Mouse (Mus musculus) adrenal gland, postnatal 10 days (tissue): Measurements from ENCODE around the gene Rarg. TPM values are rescaled to one million over a fixed set of nuclear protein-coding genes. Genes with fewer than 3 reads are reported as not detected.
A peak's percentile ranks its signal among the peaks of the same experiment; 100 is the strongest.
"Not testable (repeated sequence)": the region's sequence is repeated elsewhere in the genome, so short reads cannot be mapped to it uniquely, and the experiment has no call there.

Experiments used
- DNase-seq: peaks from one replicate; pipeline ENCODE4 v3.0.0; 2021; ENCODE audit warnings: mixed read lengths
- total RNA-seq, 2 experiments: library from RNA; stranded (reverse); gene quantifications; 2 replicates each; pipeline ENCODE4 v1.2.3; 2021

Rarg gene
- total RNA-seq, 2 experiments from 2014 or later, result 22.7 to 30.3 TPM

DNA sequence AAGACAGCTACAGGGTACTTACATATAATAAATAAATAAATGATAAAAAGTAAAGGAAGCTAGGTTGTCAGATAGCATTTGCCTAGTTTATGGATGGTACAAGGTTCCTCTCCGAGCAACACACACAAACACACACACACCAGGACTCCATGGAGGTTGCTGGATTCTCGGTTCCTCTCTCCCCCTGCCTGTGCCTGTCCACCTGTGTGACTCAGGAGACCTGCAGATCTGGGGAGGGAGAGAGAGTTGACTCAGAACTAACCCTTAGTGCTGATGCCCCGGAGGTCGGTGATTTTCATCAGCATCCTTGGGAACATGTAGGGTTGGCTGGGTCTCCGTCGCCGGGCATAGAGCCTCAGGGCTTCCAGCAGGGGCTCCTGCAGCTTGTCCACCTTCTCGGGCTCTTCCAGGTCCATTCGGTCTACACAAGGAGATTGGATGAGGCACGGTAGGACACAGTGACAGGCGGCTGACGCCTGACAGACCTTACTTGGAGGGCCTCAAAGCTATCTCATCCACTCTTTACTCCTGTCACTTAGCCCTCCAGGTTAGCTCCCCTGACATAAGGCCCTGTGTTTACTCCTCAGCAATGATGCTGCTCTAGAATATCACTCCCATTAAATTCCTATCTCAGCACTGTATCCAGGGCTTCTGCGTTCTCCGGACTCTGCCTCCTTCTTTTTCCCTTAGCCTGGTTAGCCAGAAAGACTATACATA, 18.6 kb downstream of the Rarg start:
- no peak for DNase-seq

DNA sequence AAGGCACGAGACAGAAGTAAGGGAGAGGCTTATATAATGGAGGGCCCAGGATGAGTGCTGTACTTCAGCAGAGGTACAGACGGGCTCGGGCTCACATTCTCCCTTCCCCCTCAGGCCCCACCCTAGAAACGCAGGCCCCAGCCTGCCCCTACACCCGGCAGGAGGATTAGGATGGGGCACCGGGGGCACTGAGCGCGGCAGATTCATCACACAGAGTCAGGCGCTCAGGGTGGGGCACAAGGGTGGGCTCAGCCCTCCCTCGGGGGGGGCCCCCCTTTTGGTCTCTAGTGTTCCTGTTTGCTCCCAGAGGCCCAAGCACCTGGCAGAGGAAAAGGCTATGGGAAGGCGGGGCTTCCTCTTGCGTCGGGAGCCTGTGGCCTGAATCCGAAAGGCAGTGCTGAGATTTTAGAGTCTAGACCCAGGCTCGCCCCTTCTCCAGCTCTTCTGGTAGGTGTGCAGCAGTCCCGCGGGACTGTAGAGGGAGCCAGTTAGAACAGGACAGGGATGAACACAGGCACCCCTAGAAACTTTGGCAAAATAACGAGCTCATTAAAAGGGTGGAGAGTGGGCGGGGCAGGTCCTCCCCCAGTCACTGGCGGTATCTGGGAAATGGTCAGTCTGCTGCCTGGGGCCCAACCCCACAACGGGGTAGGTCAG, 21.8 kb downstream of the Rarg start:
- no peak for DNase-seq

DNA sequence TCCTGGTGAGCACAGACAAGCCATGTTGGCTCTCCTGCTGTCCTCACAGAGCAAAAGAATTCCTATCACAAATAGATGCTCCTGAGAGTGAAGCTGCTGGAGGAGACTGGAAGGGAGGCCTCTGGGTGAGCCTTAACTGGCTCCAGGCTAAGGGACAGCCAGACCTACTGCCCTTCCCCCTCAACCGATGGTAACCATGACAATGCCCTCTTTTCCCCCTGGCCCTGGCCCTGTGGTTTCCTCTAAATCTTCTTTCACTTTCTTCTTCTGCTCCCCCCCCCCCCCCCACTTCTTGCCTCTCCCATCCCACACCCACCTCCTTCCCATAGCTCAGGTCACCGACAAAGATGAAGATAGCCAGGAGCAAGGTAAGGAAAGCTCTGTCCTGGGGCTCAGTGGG, 23.4 kb downstream of the Rarg start:
- no peak for DNase-seq

DNA sequence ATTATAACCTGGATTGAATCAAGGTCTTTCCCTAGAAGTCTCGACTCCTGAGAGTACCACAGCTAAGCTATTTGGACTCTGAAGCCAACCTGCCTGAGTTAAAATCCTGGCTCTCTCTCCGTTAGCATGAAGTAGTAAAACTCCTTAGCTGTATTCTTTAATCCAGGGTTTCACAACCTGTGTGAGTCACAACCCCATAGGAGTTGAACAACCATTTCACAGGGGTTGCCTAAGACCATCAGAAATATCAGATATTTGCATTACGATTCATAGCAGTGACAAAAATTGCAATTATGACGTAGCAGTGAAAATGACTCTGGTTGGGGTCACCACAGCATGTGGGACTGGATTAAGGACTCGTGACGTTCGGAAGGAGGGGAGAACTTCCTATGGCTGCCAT, 24.6 kb downstream of the Rarg start:
- no peak for DNase-seq

DNA sequence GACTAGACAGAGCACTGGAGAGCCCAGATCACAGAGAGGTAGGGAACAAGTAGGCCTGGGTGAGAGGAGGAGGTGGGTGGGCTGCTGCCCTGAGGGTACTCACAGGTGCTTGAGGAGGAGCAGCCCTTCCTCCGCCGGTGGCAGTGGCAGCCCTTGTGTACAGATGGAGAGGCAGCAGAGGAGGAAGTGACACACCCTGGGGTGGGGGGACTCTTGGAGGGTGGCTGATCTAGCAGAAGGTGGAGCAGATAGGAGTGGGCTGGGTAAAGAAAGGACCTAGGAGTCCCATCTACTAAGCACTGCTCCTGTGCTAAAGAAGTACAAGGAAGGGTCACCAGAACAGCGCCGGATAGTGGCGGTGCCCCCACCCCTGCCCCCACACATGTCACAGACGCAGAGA, 25.6 kb downstream of the Rarg start, which contains the start of gene Itgb7:
Itgb7 (minus strand) TSS at position 197 of the 400 bp plus-strand sequence.
- no peak for DNase-seq

DNA sequence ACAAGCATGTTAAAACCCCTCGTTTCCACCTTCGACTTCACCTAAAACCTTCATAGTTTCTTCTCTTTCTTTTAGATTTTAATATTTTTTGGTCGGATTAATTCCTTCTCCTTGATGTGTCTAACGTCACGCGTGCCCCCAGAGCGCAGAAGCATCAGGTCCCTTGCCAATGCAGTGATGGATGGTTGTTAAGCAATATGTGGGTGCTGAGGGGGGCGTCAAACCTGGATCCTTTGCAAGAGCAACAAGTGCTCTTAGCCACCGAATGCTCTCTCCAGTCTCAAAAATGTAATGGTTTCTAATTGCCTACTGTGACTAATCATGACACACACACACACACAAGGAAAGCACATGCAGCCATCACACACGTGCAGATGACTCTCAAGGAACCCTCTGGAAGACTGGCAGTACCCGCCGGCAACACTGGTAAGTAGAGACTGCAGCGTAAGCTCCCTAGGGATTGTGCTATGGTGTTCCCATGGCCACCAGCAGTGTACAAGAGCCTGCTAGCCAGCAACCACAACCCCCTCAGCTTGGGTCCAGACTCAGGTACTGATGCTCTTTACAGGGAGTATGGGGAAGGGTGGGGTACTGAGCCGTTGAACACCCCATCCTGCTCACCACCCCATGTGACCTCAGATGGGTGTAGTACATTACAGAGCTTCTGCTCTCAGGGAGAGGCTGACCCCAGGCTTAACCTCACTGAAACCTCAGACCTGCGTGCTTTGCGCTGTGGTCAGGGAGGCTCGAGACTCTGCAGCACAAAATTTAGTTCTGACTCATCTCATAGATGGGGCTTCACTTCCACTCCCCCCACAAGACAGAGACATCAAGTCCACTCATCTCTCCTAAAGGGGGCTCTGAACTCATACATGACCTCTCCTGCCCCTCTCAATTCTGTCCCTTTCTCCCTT, 26.7 kb downstream of the Rarg start:
- DNase-seq, result no peak

DNA sequence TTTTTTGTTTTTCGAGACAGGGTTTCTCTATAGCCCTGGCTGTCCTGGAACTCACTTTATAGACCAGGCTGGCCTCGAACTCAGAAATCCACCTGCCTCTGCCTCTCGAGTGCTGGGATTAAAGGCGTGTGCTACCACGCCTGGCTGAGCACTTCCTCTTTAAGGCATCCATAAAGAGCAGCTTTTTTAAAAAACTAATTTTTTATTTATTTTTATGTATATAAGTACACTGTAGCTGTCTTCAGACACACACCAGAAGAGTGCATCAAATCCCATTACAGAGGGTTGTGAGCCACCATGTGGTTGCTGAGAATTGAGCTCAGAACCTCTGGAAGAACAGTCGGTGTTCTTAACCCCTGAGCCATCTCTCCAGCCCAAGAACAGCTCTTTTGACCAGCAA, 31.7 kb downstream of the Rarg start:
- DNase-seq, result not testable (repeated sequence)

DNA sequence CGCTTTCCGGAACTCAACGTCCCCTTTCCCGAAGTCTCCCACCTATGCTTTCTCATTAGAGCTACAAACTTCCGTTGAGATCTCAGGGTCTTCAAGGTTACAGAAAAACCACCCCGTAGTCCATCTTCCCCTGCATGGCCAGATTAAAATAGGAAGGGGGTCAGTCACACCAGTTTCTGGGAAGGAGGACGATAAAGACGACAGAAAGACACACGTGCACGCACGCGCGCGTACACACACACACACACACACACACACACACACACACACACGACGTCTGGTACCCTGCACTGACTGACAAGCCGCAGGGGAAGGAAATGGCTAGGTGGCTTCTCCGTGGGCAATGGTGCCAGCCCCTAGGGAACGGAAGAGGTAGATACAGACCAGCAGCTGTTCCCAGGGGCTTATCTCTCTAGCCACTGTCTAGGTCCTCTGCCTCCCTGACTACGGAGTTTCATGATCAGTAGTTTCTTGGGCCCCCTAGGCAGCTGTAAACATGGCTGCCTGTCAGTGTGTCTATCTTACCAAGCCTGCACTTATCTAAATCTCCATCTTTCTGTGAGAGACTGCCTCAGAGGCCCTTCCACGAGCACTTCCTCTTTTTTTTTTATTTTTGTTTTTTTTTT, 32.2 kb downstream of the Rarg start:
- no peak for DNase-seq

DNA sequence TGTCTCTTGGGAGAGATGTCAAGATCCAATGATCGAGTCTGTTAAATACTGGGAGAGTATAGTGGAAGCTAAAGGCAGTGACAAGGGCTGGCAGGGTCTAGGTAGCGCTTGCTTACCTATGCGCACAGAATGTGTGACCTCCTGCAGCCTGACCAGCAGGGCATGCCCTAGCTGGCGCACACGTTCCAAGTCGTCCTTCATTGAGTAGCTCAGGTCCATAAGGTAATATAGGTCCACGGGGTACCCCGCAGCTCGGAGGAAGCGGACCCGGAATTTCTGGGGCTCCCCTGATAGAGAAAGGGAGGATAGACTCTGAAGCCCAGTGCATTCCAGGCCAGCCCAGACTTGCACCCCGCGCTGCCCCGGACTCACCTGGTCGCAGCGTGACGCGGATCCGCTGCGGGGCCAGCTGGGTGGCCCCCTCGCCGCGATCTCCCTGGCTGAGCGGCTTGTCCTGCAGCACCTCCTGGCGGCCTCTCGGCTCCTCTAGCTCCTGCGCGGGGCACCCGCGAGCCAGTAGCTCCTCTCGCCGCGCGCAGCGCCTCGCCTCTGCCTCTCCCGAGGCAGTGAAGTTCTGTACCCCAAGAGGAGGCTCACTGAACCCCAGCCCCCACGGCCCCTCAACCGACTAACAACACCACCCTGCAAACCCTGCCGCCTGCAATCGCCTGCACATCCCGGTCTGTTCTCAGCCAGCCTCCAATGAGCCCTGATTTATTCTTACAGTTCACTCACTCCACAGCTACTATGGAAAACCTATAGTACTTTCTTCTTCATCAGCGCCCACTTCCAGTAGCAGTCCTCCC, 32.9 kb downstream of the Rarg start:
- peak; percentile 89 for DNase-seq

DNA sequence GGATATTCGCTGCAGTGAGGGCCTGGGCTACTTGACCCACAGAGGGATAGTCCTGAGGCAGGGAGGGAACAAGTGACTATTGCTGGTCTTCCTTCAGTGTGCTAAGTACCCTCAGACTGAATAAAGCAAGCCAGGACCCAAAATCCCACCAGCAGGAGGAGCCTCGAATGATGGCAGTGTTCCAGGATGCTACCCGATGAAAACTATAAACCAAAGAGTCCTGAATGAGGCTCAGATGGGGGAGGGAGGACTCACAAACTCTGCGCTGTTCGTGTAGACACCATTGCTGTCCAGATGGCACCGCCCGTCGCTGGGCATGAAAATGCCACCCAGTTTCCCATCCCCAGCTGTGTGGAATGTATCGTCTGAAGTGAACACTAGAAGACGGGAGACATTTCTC, 34.9 kb downstream of the Rarg start:
- DNase-seq, result no peak

DNA sequence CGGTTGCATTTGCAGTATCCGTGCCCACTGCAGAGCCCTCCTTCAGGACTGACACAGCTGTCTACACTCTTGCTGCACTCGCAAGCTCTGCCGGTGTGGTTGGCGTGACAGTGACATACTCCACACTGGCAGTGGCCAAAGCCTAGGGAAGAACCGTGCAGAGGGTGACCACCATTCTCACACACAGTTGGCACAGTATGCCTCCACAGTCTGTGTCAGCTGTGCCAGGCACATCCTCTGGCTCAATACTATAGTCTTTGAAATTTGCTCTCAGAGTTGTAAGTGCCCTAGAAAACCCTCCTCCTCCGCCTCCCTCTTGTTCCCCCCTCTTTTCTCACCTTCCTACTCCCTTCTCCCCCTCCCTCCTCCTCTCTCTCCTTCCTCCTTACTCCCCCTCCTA, 40.0 kb downstream of the Rarg start:
- no peak for DNase-seq

DNA sequence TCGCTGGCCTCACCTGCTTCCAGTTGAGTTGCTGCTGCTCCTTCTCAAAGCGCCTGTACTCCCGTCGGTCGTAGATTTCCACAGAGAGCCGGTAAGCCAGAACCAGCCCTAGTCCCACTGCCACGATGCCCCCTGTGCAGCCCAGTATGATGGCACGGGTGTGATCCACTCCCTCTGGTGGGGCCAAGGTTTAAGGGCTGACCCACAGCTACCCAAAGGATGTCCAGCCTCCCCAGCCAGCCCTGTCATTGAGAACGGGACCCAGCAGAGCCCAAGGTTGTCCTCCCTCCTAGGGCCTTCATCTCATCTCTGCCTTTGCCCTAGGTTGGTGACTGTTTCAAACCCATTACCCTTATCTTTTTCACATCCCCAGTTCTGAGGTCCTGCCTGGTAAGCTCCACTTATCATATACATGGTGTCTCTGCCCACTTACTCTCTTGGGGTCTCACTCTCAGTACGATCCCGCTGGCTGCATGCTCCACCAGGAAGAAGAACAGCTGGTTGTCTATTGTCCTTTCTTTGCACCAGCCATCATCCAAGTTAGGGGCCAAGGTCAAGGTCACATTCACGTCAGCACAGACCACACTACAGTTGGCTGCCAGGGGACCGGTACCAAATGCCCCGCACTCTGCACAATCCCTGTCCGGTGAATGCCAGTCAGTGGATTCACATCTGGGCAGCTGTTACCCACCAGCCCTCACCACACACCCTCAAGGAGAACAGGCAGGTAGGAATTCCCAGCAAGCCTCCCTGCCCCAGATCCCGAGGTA, 40.7 kb downstream of the Rarg start:
- no peak for DNase-seq

DNA sequence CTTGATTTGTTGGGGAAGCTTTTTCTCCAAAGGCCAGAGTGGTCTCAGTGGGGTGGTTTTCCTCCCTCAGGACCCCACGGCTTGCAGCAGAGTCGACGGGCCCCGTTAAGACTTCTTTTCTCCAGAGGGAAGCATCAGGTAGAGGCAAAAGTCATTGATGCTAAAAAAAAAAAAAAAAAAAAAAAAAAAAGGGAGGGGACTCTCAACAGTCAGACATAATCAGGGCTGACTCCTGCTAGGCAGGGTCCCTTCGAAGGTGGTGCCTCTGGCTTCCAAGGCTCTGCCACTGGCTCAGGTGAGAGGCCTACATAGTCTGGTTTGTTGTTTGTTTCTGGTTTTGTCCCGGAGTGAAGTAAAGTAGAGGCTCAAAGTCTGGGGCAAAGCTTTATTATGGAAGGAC, 41.7 kb downstream of the Rarg start:
- DNase-seq, result no peak

DNA sequence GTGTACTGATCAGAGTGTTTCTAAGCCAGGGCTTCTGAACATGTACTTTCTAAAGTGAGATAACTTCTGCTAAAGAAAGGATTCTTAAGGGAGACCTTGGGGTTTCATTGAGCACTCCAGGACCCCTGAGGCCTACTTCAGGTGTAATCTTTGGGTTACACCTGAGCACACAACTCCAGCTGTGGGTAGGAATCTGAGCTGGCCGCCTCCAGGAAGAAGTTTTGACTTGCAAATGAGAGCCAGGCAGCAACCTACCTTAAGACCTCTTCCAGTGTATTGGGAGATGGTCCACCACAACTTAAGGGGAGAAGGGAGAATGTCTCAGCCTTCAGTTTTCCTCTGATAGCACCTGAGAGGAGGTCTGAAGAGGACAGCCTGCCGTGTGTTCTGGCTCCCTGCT, 43.2 kb downstream of the Rarg start:
- no peak for DNase-seq

DNA sequence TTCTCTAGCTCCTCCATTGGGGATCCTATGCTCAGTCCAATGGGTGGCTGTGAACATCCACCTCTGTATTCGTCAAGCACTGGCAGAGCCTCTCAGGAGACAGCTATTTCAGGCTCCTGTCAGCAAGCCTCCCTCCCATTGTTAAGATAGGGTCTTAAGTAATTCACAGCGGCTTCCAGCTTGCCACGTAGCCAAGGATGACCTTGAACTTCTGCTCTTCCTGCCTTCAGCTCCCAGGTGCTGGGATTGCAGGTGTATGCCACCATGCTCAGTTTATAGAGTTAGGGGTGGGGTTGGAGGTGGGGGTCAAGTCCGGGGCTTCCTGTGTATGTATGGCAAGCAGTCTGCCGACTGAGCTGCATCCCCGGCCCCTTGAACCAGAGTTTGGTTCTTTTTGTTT, 45.4 kb downstream of the Rarg start:
- no peak for DNase-seq

DNA sequence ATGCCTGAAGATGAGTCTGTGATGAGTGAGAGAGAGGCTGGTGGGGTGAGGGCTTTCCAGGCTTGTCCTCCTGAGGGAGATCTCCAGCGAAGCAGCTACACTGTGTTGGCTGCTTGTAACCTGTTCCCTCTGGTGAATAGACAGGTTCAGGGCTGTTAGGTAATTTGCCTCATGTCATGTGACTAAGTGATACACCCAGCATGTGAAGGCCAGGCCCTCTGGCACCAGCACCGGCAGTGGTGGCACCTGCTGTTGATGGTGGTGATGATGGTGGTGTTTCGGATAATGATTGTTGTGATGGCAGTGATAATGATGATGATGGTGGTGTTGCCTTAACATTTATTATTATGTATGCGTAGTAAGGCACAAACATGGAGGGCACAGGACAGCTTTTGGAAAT, 46.5 kb downstream of the Rarg start:
- no peak for DNase-seq

DNA sequence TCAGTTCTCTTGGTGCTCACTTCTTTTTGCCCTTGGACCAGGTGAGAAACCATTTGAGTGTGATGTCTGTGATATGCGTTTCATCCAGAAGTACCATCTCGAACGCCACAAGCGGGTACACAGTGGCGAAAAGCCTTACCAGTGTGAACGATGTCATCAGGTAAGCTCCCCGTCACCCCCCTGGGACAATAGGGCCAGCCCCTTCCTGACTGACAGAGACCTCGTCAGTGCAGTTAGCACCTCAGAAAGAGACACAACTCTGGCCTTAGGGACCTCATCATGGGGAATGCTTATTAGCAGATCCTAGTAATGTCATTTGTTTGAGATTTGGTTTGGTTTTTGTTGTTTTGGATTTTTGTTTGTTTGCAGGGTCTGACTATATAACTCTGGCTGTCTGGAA, 48.2 kb downstream of the Rarg start:
- DNase-seq, result no peak

DNA sequence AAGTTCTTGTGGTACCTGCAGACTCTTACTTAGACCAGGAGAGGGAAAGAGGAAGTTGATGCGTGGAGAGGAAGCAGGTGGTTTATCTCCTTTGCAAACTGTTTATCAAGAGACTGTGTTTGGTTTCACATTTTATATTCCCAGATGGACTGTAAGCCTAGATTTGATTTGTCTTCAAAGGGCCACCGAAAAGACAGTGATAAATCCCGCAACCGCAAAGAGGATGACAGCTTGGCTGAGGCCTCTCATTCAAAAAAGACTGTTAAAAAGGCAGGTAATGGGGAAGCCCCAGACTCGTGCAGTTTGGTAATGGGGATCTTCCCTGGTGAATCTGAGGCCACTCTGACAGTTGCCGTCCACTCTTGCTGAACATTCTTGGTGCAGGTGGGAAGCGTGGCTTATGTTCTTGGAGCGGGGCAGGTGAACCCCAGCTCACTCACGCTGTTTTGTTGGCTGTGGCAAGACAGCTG, 49.2 kb downstream of the Rarg start:
- DNase-seq, result no peak

DNA sequence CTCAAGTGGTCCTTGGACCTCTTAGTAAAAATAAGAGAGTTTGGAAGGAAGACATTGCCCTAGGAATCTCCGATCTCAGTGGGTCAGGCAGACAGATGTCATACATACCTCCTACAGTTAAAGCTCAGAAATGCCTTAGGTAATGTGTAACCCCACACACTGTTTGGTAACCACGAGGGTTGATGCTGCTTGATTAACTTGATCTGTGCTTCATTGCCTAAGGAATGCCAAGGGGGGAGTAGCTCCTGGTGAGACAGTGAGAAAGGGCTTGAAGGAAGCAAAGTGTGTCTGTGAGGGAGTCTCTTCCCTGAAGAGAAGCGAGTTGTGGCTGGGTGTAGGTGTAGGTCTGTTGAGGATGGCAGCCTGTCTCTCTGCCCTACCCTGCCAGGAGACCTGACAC, 50.0 kb downstream of the Rarg start:
- no peak for DNase-seq

DNA sequence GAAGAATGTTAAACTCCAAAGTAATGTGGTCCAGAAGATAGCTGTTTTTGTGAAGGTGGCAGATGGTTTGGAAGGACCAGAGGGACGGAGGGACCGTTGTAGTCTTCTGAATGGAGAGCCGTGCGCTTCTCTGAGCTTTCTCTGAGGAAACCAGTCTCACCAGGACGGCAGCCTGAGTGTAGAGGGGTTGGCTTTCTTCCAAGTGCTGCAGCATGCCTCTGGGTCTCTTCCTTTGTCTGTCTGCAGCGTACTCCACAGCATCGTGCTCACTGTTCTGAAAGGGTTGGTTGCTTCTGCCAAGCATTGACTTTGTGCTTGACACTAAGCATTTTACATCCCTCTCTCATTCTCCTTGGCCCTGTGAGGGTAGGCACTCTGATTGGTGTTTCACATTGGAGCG, 51.5 kb downstream of the Rarg start:
- DNase-seq, result peak; percentile 45
